Mouse (Mus musculus): ENCODE data around the gene Pitpnc1. TPM values are rescaled to one million over a fixed set of nuclear protein-coding genes. Genes with fewer than 3 reads are reported as not detected.

The Pitpnc1 gene
- polyA plus RNA-seq, 1 experiment from 2014 or later = 20.8 TPM

- ATAC-seq (replicated peaks; ENCODE audit: extremely low read depth, insufficient read depth, low FRiP score) = no peak
- Histone ChIP-seq H3K4me2 (ENCODE audit: low read depth, low read length) (no peak overlapping the region), H3K36me3 (ENCODE audit: control insufficient read depth, insufficient read depth) (no peaks in the 10 kb centered on the region), H3K27me3 (ENCODE audit: control insufficient read depth, insufficient read depth, low read length) (no peaks in the 10 kb centered on the region), H3K9ac (ENCODE audit: low read length) (no peak overlapping the region), H3K4me3 (ENCODE audit: low read length) (no peak overlapping the region), H3K27ac (ENCODE audit: low read length) (no peak overlapping the region), H3K9me3 (replicated peaks; ENCODE audit: control insufficient read depth, low read length) (no peaks in the 10 kb centered on the region), H3K4me1 (ENCODE audit: control insufficient read depth, insufficient read depth, low read length) (peaks cover 13% of the 10 kb centered on the region)
- 77% methylated on average over 1 of the region's 1 CpGs for WGBS
Measured at GRCm38 (mm10) chr11:107159034-107159433, 311.5 kb downstream of the Pitpnc1 start.

Other genes starting within 250 kb of the Pitpnc1 start
- 138 and 151 TPM in 2 replicates for gene Psmd12, start 8.8 kb upstream of the Pitpnc1 start, polyA plus RNA-seq (2015; fragmentation: Nextera tagmentation; extraction: Ambion mirVana)
- gene Helz, start 77.2 kb upstream of the Pitpnc1 start, polyA plus RNA-seq (2015; fragmentation: Nextera tagmentation; extraction: Ambion mirVana) = 13.9 TPM in 2 replicates
- 0.31 and 1.3 TPM in 2 replicates for gene Cacng1, start 245.8 kb upstream of the Pitpnc1 start, polyA plus RNA-seq (2015; fragmentation: Nextera tagmentation; extraction: Ambion mirVana)

Data from heart, embryonic 16.5 days (tissue).